Mouse (Mus musculus): ENCODE data around the gene Six1.

Gene Six1

GRCm38 (mm10) chr12:73049520-73050225 is 4.0 kb downstream of the Six1 start:
- no peak for DNase-seq (ENCODE audit: low read depth)

- DNase-seq (ENCODE audit: low read depth): no peak
Measured at GRCm38 (mm10) chr12:73048537-73048936, 5.2 kb downstream of the Six1 start.

- DNase-seq (ENCODE audit: low read depth): no peak
Measured at GRCm38 (mm10) chr12:73047576-73047975, 6.1 kb downstream of the Six1 start.

GRCm38 (mm10) chr12:73046607-73047180 is 7.0 kb downstream of the Six1 start:
- DNase-seq (ENCODE audit: low read depth): peak; percentile 50

- no peak for DNase-seq (ENCODE audit: low read depth)
Measured at GRCm38 (mm10) chr12:73045724-73046606, 7.7 kb downstream of the Six1 start.

- no peak for DNase-seq (ENCODE audit: low read depth)
Measured at GRCm38 (mm10) chr12:73045046-73045723, 8.5 kb downstream of the Six1 start.

- no peak for DNase-seq (ENCODE audit: low read depth)
Measured at GRCm38 (mm10) chr12:73044221-73045045, 9.3 kb downstream of the Six1 start.

- no peak for DNase-seq (ENCODE audit: low read depth)
Measured at GRCm38 (mm10) chr12:73043396-73044167, 10.1 kb downstream of the Six1 start.

GRCm38 (mm10) chr12:73042903-73043302 is 10.8 kb downstream of the Six1 start:
- no peak for DNase-seq (ENCODE audit: low read depth)

GRCm38 (mm10) chr12:73042406-73042805 is 11.3 kb downstream of the Six1 start:
- DNase-seq (ENCODE audit: low read depth): no peak

- DNase-seq (ENCODE audit: low read depth): no peak
Measured at GRCm38 (mm10) chr12:73041256-73041630, 12.4 kb downstream of the Six1 start.

- DNase-seq (ENCODE audit: low read depth): no peak
Measured at GRCm38 (mm10) chr12:73040563-73041255, 13.0 kb downstream of the Six1 start.

GRCm38 (mm10) chr12:73039939-73040562 is 13.6 kb downstream of the Six1 start:
- DNase-seq (ENCODE audit: low read depth): no peak

- no peak for DNase-seq (ENCODE audit: low read depth)
Measured at GRCm38 (mm10) chr12:73038992-73039938, 14.4 kb downstream of the Six1 start.

GRCm38 (mm10) chr12:73038441-73038991 is 15.2 kb downstream of the Six1 start:
- no peak for DNase-seq (ENCODE audit: low read depth)

- no peak for DNase-seq (ENCODE audit: low read depth)
Measured at GRCm38 (mm10) chr12:73037385-73038160, 16.1 kb downstream of the Six1 start.
